Mouse (Mus musculus) kidney, postnatal 4 days (tissue): ENCODE measurements at regions not wholly inside any gene's neighbourhood (a gene's known extent, or its start where the extent isn't known, plus 50 kb on each side); places are given as distances from the start of the nearest gene placed in this dataset.

ENCODE experiments used
- DNase-seq, 2 experiments: peaks; one replicate each; pipeline ENCODE4 v3.0.0; 2021; ENCODE audit warnings: mixed read lengths in 2 of 2

DNA sequence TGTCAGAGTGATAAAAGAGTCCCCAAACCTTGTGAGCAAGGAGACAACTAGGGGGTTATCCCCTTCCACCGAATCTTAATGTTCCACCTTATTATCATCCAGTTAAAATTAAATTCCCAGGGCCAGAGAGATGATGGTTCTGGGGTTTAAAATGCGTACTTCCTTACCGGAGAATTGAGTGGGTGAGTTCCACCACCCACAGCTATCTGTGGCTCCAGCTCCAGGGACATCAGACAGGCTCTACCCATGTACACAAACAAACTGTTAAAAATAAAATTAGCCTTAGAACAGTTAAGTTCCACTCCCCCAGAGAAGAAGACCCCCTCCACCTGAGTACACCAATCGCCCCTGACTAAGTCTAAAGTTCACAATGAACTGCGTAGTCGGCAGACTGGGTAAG is 52.0 kb upstream of the Mgat5 start:
- no peak for DNase-seq

DNA sequence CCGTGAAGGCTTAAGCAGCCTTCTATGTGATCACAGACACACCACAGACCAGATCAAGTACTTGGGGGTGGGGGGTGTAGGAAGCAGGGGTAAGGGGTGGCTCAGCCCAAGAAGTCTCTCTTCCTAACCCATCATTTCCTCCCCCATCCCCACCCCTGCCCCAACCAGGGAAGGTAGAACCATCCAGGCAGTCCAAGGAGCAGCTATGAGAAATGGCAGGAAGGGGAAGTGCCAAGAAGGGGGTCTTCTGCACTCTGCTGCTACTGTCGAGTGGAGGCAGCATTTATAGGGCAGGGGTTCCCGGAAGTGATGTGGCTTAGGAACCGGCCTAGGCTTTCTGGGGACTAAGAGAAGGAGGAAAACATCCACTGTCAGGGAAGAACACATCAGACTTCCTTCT is 69.3 kb upstream of the Mgat5 start:
- no peak for DNase-seq

DNA sequence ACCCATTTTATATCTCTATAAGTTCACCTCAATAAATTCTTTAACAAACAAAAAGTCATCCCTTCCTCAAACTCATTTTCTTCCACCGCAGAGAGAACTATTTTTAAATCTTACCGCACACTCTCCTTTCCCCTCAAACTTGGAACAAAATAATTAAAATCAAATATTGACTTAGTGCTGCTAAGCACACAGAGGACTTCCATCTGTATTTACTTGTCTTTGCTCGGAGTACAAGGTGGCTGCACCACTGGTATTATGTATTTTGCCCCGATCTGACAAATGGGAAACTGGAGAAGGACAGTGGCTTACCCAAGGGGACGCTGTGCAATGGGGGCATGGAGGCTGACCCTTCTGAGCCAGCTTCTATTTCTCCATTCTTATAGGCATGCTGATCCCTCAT is 72.9 kb upstream of the Mgat5 start:
- DNase-seq = no peak

DNA sequence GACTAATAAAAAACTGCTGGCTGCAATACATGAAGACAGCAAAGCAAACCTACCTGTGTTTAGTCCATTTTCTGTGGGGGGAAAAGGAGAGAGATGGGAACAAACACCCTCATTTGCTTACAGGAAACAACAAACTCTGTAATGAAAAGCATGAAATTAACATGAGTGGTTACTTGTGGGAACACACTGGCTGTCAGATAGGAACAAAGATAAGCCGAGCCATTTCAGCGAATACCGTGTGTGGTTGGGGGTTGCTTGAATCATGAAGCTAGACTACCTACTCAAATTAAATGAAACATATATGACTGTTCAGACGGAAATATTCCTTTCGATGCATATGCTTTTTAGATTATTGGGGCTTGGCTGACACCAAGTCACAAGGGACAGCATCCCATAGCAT is 80.0 kb upstream of the Mgat5 start:
- no peak for DNase-seq

DNA sequence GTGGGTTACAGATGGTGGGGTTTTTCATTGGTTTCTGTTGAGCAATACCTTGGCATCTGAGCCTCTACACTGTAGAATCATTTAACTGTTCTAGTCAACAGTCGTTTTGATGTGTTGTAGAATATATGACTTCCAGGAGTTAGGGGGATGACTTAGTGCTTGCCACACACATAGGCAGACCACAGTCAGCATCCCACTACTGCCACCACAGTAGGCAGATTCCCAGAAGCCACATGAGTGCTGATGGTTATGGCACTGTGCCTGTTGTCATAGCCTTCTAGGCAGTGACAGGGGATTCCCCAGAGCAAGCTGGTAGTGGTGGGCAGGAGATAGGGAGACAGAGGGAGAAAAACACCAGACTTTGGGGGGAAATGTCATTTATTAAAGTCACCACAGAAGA is 86.8 kb upstream of the Mgat5 start:
- DNase-seq = no peak

DNA sequence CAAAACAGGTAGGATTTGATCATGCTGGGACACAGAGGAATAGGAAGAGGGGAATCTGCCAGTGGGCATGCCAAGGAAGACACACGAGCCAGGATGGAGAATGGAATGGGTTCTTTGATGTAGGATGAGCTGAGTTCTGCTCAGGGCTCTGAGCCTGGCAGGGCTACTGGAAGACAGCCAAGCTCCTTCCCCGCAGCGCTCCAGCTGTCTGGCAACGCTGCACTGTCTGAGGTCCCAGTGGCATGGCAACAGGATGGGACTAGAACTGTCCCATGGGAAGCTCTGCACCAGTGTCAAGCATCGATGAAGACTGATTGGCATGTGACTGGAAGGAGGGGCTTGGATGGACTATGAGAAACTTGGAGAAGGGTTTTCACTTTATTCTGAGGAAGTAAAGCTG is 97.3 kb upstream of the Mgat5 start:
- no peak for DNase-seq

DNA sequence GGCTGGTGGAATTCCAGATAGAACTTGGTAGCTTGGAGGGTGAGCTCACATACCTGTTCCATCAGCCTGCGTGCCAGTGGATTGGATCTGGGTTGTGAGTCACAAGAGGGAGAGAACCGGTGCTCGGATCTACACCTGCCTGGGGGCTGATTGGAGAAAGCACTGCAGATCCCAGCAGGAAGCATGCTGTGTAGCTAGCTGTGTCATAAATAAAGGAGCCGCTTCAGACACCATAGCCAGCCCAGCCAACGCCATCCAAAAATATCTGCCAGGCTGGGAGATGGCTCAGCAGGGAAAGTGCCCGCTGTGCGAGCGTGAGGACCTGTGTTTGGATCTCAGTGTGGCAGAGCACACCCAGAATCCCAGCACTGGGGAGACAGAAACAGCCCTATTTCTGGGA is 99.0 kb upstream of the Mgat5 start:
- DNase-seq = no peak

DNA sequence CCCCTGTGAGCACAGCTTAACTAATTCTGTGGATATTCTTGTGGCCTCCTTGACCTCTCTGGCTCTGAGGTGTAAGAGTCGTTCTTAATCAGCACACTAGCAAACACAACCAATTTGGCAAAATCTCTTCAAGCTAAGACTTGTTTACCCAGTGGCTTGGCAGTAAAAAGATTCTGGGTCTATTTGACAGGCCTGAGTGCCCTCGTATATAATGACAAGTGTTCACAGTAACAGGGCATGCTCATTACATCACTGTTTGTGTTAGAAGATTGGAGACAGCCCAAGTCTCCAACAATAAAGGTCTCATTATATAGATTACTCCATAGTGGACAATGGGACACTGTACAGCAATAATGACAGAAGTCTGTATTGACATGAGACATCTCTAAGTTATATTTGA is 101.2 kb upstream of the Mgat5 start:
- no peak for DNase-seq

DNA sequence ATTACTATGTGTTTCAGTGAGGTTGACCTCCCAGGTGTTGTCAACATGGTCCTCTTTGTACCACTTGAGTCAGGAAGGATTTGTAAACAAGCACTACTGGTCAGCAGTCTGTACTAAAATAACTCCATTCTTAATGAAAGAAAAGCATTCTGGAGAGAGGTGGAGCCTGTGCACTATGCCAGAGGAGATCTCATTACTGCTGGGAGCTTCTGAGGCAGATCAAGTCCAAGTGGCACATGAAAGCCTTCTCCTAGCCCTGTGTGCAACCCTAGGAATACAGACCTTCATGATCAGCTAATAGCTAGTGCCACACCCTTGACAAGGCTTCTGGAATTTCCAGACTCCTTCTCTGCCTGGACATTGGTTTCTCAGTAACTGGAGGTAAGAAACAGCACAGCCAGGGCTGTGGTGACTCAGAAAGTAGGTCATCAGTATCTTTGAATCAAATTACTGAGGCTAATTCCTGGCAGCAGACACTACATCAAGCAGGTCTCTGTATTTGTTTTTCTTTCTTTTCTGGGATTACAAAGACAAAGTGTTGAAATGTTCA is 105.9 kb upstream of the Mgat5 start:
- no peak for DNase-seq

DNA sequence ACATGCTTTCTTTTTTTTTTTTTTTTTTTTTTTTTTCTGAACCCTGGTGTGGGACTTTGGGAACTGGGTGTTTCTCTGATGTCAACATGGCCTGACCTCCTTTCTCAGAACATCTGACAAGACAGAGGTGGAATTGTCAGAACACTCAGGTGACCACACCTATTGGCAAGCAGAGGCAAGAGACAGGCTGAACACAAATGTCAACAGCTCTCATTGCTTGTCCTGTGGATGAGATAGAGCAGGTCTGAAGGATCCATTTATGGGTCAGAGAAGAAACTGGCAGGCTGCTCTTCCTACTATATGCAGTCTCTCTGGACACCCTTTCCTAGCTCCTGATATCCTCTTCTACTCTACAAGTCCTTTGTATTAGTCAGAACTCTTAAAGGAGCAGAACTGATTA is 117.2 kb upstream of the Mgat5 start:
- no peak for DNase-seq

DNA sequence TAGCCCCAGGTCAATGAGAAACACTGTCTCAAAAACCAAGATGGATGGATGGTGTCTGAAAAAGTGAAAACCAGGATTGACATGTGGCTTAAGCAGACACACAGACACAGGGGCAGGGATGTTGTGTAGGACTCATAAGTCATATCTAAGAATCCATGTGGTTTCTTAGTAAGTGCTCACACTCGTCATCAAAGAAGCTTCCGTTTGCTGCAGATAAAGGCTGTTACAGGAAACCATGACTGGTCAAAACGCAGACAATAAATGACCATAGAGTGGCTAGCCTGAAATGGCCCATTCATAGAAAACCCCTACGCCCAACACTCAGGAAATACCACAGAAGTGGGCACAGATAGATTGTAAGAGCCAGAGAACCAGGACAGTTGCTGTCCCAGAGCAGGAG is 118.8 kb upstream of the Mgat5 start:
- DNase-seq = no peak

DNA sequence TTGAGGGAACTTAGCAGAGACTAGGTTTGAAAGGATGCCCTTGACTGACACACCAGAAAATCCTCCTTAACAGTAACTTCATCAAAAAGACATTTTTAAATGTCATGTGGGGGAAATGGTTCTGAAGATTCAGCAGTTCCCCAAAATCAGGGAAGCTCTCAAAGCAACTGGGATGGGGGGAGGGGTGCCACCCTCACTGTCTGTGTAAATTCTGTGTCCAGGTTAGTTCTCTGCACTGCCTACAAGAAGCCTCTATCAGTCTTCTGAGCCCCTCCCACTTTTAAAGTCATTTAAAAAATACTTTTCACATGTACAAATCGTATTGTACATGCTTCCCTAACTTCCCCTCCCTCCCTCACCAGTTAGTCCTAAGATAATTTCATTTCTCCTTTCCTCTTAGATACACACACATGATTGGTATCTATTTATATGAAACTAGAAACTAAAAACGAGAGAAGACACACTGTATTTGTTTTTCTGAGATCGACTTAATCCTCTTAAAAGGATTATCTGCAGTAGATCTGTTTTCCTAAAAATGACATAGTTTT is 121.0 kb upstream of the Mgat5 start:
- DNase-seq = no peak

DNA sequence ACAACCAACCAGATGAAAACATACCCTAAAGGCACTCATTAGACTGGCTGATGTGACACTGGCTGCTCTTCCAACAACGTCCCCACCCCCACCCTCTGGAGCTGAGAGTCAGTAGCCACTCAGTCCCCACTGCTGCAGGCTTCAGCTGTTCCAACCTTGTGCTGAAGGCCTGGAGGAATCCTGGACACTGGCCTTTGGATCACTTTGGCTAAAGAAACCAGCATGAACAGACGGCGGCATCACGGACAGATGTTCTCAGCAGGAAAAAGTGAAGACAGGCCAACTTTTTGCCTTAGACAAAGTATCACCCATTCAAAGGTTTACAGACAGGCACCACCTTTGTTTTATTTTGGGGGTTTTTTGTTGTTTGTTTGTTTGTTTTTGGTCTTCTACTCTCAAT is 125.8 kb upstream of the Mgat5 start:
- no peak for DNase-seq

DNA sequence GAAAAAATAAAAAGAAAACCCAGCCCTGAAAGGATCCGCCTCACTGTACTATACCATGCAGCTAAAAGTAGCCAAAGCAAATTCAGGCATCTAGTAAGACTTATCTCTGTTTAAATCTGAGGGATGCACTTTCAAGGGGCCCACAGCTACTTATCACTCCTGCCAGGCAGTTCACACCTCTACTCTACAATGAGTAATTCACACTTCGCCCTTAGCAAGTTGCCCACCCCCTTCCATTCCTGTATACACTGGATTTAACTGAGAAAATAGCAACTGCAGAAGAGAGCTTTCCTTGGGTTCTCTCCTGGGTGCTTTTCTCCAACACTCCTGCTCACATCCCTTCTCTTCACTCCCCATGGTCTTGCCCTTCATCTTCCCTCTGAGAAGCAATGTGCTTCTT is 142.4 kb upstream of the Mgat5 start:
- DNase-seq = no peak

DNA sequence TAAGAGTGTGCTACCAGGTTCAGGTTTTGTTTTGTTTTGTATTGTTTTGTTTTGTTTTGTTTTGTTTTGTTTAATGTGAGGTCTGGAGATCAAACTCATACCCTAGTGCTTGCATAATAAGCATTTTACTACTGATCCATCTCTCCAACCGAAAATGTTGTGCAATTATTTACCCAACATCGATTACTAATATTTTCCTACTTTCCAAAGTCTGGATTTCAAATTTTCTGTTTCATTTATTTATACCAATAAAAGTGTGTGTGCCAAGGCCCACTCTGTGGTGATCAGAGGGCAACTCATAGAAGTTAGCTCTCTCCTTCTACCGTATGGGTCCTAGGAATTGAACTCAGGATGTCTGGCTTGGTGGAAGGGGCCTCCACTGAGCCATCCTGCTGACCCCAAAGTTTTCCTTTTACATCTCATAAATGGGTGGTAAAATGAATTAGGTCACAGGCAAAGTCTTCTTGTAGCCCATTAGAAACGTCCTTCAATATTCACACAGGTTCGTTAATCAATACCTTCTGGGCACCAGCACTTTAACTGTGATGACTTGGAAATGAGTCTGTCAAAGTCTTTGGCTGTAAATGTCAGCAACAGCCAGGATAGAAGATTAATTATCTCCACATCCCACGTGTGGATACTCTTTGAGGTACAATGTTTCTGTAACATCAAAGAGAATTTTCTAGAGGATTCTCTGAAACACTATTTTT is 158.9 kb upstream of the Mgat5 start:
- DNase-seq = no peak

DNA sequence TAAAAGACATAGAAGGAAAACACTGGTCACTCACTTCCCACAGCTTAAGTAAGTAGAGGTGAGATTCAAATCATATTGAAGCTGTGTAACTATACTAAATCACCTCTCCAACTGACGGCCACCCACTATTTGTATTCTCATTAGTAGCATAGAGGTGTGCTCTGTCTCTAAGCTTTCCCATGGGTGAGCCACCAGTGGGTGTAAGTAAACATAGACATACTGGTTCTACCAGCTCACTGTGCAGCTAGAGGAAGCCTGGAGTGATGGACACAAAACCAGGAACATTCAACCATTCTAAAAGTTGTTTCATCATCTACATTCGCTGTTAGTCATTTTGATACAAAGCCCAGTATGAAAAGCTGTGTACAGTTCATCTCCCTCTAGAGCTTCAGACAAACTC is 170.1 kb upstream of the Mgat5 start:
- no peak for DNase-seq

DNA sequence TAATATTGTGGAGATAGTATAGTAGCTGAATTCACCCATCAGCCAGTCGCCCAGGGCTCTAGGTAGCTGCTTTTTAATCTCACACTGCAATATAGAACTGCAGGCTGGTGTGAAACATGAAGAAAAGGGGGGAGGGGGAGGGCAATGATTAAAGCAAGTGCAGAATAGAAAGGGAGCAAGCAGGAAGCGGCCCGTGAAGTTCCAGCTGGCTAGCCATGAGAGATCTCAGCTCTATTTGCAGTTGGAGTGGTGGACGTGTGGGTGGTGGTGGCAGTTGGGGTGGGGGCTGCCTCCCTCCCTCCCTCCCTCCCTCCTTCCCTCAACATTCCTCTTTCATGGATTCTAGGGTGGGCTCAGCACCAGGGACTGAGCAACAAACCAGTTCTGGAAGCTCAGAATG is 173.3 kb upstream of the Mgat5 start:
- DNase-seq = peak; percentile 35 to 63

DNA sequence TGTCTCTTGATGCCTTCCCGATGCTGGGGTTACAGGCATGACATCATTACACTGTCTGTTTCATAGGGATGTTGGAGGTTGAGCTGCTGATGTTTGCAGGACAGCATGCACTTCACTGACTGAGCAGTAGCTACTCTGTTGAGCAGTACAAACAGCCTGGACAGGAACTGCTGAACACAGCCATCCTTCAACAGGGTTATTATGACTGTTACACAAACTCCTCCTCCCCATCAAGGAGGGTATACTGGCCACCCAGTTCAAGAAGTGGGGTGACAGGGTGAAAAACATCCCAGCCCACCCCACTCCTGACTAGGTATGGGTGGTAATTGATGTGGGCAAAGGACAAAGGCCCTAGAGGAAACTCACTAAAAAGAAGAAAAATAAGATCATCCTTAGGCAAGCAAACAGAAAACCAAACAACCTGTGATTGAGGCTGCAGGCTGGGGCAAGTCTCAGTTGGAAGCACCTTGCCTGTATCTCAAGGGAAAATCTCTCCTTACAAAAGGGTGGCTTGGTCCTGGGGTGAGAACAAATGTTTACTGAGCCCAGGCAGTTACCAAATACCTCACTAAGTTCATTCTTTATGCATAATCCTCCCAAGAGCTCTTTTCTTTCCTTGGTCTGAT is 175.8 kb upstream of the Mgat5 start:
- no peak for DNase-seq

DNA sequence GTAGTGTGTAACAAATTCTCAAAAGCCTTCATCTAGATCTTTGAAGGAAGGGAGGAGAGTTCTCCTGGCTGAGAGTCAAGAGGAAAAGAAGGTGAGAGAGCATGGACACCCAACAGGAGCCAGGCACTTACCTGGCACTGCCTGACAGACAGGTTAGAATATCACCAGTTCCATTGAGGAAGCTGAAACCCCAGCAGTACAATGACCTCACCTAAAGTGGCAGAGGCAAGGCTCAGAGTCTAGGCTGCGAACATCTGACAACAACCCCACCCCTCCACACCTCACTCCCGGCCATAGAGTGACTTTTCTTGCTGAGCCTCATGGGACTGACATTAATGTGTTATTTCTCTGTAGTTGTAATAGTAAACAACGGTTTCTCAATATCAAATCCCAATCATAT is 181.7 kb upstream of the Mgat5 start:
- DNase-seq = no peak

DNA sequence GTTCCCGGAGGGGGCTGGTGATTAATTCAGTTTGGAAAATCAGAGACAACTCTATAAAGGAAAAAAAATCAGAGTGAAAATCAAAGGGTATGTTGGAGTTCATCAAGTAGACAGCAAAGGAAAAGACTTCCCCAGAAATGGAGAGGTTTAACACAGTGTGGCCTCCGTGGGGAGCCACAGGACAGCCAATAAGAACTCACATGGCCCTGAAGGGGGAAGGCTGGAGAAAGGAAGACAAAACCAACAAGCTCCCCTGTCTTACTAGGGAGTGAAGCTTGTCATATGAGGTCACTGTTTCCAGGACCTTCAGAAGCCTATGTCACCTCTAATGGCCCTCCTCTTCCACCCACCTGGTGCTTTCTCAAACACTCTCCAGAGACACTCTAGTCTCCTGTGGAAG is 187.1 kb upstream of the Nckap5 start:
- peak; percentile 33 to 46 for DNase-seq

DNA sequence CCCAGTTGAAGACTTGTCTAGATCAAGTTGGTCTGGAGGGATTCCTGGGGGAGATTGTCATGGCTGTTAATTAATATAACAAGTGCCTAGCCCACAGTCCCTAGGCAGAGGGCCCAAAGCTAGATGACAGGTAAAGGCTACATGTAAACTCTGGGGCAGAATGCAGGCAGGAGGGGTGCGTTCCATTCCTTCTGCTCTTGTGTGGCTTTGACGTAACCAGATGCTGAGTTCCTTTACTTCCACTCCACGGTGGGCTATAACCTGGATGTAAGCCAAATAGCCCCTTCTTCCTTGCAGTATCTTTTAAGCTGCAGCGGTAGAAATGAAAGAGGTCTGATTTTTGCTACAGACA is 185.3 kb upstream of the Nckap5 start:
- peak in 1 of 2 experiments; percentile 23 for DNase-seq

DNA sequence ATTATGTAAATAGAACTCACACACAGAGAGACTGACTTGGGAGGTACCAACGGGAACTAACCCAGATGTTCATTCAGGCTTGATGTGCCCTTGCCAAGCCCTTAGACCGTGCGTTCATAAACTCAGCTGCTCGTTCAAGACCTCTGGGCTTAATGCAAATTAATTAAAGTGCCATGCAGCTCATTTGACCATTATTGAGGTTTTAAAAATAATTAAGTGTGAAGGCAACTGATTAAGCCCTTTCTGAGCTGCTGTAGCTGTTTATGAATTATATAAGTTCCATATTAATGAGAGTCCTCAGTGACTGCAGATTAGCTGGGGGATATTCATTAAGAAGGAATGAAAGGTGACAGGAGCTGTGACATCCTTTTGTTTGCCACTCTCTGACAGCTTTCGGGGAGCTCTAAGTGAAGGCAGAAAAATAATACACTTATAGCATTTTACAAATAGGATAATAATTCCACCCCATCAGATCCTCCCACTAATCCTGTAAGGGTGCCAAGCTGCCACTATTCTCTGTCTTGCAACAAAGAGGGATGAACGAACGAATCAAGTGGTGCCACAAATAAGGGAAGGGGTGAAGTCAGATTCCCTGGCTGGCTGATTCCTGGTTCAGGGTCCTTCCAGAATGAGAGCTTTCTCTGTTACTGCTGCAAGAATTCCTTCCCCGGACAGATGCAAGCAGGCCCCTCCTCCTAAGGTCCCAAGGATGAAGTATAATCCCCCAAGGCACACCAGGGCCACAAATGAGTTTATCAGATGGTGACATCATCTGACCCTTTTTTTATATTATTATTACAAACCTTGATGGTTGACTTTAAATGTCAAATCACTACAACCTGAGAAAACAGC is 184.7 kb upstream of the Nckap5 start:
- peak; percentile 23 to 43 for DNase-seq

DNA sequence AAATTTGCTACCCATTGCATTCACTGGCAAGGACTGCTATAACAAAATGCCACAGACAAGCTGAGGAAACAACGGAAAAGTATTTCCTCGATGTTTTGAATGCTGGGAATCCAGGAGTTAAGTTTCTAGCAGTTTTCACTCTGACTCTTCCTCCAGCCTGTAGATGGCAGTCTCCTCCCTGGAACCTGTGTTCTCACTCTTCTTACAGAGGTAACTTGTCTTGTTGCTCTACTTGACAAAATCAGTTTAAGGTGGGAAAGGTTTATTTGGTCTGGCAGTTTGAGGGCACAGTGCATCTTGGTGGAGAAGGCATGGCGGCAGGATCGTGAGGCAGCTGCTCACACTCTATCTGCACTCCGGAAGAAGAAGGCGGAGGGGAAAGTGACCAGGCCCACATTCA is 181.3 kb upstream of the Nckap5 start:
- peak in 1 of 2 experiments; percentile 28 for DNase-seq

DNA sequence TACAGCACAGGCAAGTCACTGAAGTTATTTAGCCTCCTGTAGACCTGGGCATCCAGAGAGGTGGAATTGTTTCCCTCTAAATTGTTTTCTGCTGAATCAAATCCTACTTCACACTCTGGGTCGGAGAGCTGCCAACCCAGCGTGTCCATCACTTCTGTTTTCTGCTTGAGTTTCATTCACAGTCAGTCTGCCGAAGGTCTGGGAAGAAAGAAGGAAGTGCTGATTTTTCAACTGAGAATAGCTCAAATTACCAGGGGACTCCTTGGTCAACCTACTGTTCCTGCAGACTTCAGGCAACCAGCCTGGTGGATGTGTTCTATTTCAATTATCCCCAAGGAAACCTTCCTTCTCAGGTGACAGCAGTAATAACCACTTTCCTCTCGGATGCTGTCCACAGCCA is 179.1 kb upstream of the Nckap5 start:
- no peak for DNase-seq
